9 mouse cellular contexts compared by ENCODE assay signal in the genomic region with DNA sequence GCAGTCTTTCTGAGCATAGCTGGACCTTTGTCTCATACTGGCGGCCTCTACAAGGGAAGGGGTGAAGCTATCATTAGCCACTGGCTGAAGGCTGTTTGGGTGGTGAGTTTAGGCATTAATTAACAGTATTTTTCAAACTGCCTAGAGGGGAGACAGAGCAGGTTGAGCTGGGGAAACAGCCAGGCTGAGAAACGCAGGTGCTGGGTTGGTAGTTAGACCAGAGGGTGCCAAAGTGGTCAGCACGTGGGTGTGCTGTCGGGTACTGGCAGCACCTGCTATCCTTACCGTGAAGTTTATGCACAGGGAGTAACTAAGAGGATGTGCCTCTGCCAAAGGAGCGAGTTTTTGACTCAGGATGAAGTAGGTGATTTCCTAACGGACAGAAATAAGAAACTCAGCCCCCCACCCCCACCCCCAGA. TPM values are rescaled to one million over a fixed set of nuclear protein-coding genes. Genes with fewer than 3 reads are reported as not detected.
DNase-seq lines count a peak whose midpoint lies in the region; ATAC-seq and TF ChIP-seq lines count a peak whose summit lies in the region.
"Had no signal": no experiment of that assay in that cellular context is flagged by ENCODE, and none has a peak within 500 bp of the region (broad histone marks: within the 10 kb centered on the region; RNA-seq: fewer than 3 reads in every experiment).

No protein-coding gene starts in this region.

- no peak for TF ChIP-seq CTCF in heart, postnatal 0 days (IDR thresholded peaks at IDR 0.05; ENCODE audit: low read depth)
- TF ChIP-seq CTCF in stomach, postnatal 0 days (IDR thresholded peaks at IDR 0.05; ENCODE audit: low read depth): no peak

- no peak for ATAC-seq in heart, postnatal 0 days (ENCODE audit: insufficient read depth, low read depth)
- peak; percentile 64 for ATAC-seq in hindbrain, embryonic 15.5 days (ENCODE audit: low FRiP score, low read depth)
- peak; percentile 63 for ATAC-seq in midbrain, embryonic 16.5 days
- no peak for ATAC-seq in stomach, postnatal 0 days (ENCODE audit: low FRiP score, low TSS enrichment)
- no peak for ATAC-seq in CD4-positive, CD25-positive, alpha-beta regulatory T cell, adult 4 months

- no peak overlapping the region for H3K4me2 ChIP-seq in heart, postnatal 0 days (ENCODE audit: low read depth, low read length)
- no peak overlapping the region for H3K4me2 ChIP-seq in hindbrain, embryonic 15.5 days
- no peak overlapping the region for H3K4me2 ChIP-seq in midbrain, embryonic 16.5 days (ENCODE audit: low read length)
- no peak overlapping the region for H3K4me2 ChIP-seq in stomach, postnatal 0 days (replicated peaks; ENCODE audit: low read depth)
- H3K4me2 ChIP-seq: embryonic facial prominence, embryonic 13.5 days had no signal

- no peak for DNase-seq in heart, postnatal 0 days (ENCODE audit: low spot score)
- DNase-seq in heart, adult 8-10 months (ENCODE audit: low spot score): no peak
- DNase-seq in cerebellum, adult 9-11 months: peak; percentile 76
- DNase-seq in stomach, postnatal 0 days (ENCODE audit: low spot score): no peak
- no peak for DNase-seq in spleen, postnatal 14 days (ENCODE audit: low spot score in 2 of 2)

- H3K9me3 ChIP-seq in heart, postnatal 0 days (replicated peaks; ENCODE audit: control insufficient read depth, low read length): no peaks in the 10 kb centered on the region
- no peaks in the 10 kb centered on the region for H3K9me3 ChIP-seq in hindbrain, embryonic 15.5 days
- no peaks in the 10 kb centered on the region for H3K9me3 ChIP-seq in midbrain, embryonic 16.5 days (replicated peaks; ENCODE audit: control insufficient read depth, low read length, poor library complexity, severe bottlenecking)
- H3K9me3 ChIP-seq in stomach, postnatal 0 days (ENCODE audit: control insufficient read depth, low read length): no peaks in the 10 kb centered on the region
- H3K9me3 ChIP-seq: embryonic facial prominence, embryonic 13.5 days had no signal

- 37% methylated on average over 7 of the region's 7 CpGs for WGBS in heart, postnatal 0 days
- WGBS in hindbrain, embryonic 15.5 days: 29% methylated on average over 7 of the region's 7 CpGs
- 55% methylated on average over 7 of the region's 7 CpGs for WGBS in midbrain, embryonic 16.5 days
- 64% methylated on average over 7 of the region's 7 CpGs for WGBS in stomach, postnatal 0 days

- H3K27me3 ChIP-seq in heart, postnatal 0 days (ENCODE audit: control insufficient read depth, insufficient read depth, low read length): no peaks in the 10 kb centered on the region
- H3K27me3 ChIP-seq in hindbrain, embryonic 15.5 days: no peaks in the 10 kb centered on the region
- H3K27me3 ChIP-seq in midbrain, embryonic 16.5 days (ENCODE audit: control insufficient read depth, insufficient read depth, low read depth, low read length): no peaks in the 10 kb centered on the region
- H3K27me3 ChIP-seq in stomach, postnatal 0 days (ENCODE audit: control insufficient read depth, insufficient read depth, low read length): no peaks in the 10 kb centered on the region
- H3K27me3 ChIP-seq: embryonic facial prominence, embryonic 13.5 days had no signal

- no peak overlapping the region for H3K4me3 ChIP-seq in heart, postnatal 0 days (ENCODE audit: low read depth, low read length)
- H3K4me3 ChIP-seq in hindbrain, embryonic 15.5 days: no peak overlapping the region
- no peak overlapping the region for H3K4me3 ChIP-seq in midbrain, embryonic 16.5 days (ENCODE audit: low read depth, low read length)
- no peak overlapping the region for H3K4me3 ChIP-seq in stomach, postnatal 0 days (ENCODE audit: low read depth, low read length)
- H3K4me3 ChIP-seq: embryonic facial prominence, embryonic 13.5 days had no signal

- no peak for TF ChIP-seq EP300 in heart, postnatal 0 days (IDR thresholded peaks at IDR 0.05; ENCODE audit: low read depth)
- TF ChIP-seq EP300 in stomach, postnatal 0 days (optimal IDR thresholded peaks at IDR 0.05): no peak

- 0 out of 2 replicates have a peak overlapping the region, but pooled peaks have one; percentile 1 for H3K27ac ChIP-seq in heart, postnatal 0 days (ENCODE audit: low read depth)
- peak overlapping the region; percentile 11 for H3K27ac ChIP-seq in hindbrain, embryonic 15.5 days (replicated peaks)
- no peak overlapping the region for H3K27ac ChIP-seq in midbrain, embryonic 16.5 days (ENCODE audit: low read length)
- no peak overlapping the region for H3K27ac ChIP-seq in stomach, postnatal 0 days (replicated peaks)

- no peak overlapping the region for H3K9ac ChIP-seq in heart, postnatal 0 days (replicated peaks; ENCODE audit: low read depth, low read length)
- H3K9ac ChIP-seq in hindbrain, embryonic 15.5 days: no peak overlapping the region
- H3K9ac ChIP-seq in midbrain, embryonic 16.5 days (ENCODE audit: low read depth, low read length): no peak overlapping the region
- no peak overlapping the region for H3K9ac ChIP-seq in stomach, postnatal 0 days (ENCODE audit: low read length)
- H3K9ac ChIP-seq: embryonic facial prominence, embryonic 13.5 days had no signal

- peaks cover 40% of the 10 kb centered on the region for H3K4me1 ChIP-seq in heart, postnatal 0 days (ENCODE audit: control insufficient read depth, insufficient read depth)
- peaks cover 17% of the 10 kb centered on the region for H3K4me1 ChIP-seq in hindbrain, embryonic 15.5 days (replicated peaks)
- peaks cover 12% of the 10 kb centered on the region for H3K4me1 ChIP-seq in midbrain, embryonic 16.5 days (ENCODE audit: control insufficient read depth, insufficient read depth, low read length)
- H3K4me1 ChIP-seq in stomach, postnatal 0 days (replicated peaks; ENCODE audit: control insufficient read depth, insufficient read depth): no peaks in the 10 kb centered on the region

- H3K36me3 ChIP-seq in heart, postnatal 0 days (replicated peaks; ENCODE audit: control insufficient read depth, insufficient read depth, low read length): no peaks in the 10 kb centered on the region
- no peaks in the 10 kb centered on the region for H3K36me3 ChIP-seq in hindbrain, embryonic 15.5 days
- no peaks in the 10 kb centered on the region for H3K36me3 ChIP-seq in midbrain, embryonic 16.5 days (ENCODE audit: control insufficient read depth, insufficient read depth, low read length)
- H3K36me3 ChIP-seq in stomach, postnatal 0 days (ENCODE audit: control insufficient read depth, insufficient read depth, low read length): no peaks in the 10 kb centered on the region
- H3K36me3 ChIP-seq: embryonic facial prominence, embryonic 13.5 days had no signal

RNA-seq across cellular contexts. Expression of gene Snx30, which starts 13.4 kb away (rescaled TPM):
- total RNA-seq in heart, postnatal 0 days (2014; rRNA removed; ENCODE audit: low replicate concordance): 3.7 and 4.5 TPM in 2 replicates
- polyA plus RNA-seq in heart, postnatal 0 days (2015; fragmentation: Nextera tagmentation; extraction: Ambion mirVana): 2.9 and 3.3 TPM in 2 replicates
- 1 to 10 TPM; 4.1 to 6.8 (median 5.5) TPM for total RNA-seq in heart, adult 8-10 months (2022)
- 18.3 TPM in 2 replicates for polyA plus RNA-seq in hindbrain, embryonic 15.5 days (2015; fragmentation: Nextera tagmentation; extraction: Ambion mirVana)
- polyA plus RNA-seq in midbrain, embryonic 16.5 days (2015; fragmentation: Nextera tagmentation; extraction: Ambion mirVana): 17.0 and 17.7 TPM in 2 replicates
- polyA plus RNA-seq in stomach, postnatal 0 days (2015; fragmentation: Nextera tagmentation; extraction: Ambion mirVana): 3.0 and 3.5 TPM in 2 replicates
- 1 to 10 TPM; 2.2 to 2.6 TPM for polyA plus RNA-seq in CD4-positive, CD25-positive, alpha-beta regulatory T cell, adult 4 months (2017; shearing (Covaris generic))

RNA-seq across cellular contexts. Expression of gene Inip, which starts 17.7 kb away (rescaled TPM):
- total RNA-seq in heart, postnatal 0 days (2014; rRNA removed; ENCODE audit: low replicate concordance): 10.3 and 17.3 TPM in 2 replicates
- 23.6 and 25.2 TPM in 2 replicates for polyA plus RNA-seq in heart, postnatal 0 days (2015; fragmentation: Nextera tagmentation; extraction: Ambion mirVana)
- 10 to 100 TPM in 2 of 4 experiments, 1 to 10 TPM in 2; 9.4 to 12.3 (median 10.8) TPM for total RNA-seq in heart, adult 8-10 months (2022)
- 53.3 and 53.8 TPM in 2 replicates for polyA plus RNA-seq in hindbrain, embryonic 15.5 days (2015; fragmentation: Nextera tagmentation; extraction: Ambion mirVana)
- polyA plus RNA-seq in midbrain, embryonic 16.5 days (2015; fragmentation: Nextera tagmentation; extraction: Ambion mirVana): 54.3 and 59.0 TPM in 2 replicates
- 22.2 and 23.5 TPM in 2 replicates for polyA plus RNA-seq in stomach, postnatal 0 days (2015; fragmentation: Nextera tagmentation; extraction: Ambion mirVana)
- 10 to 100 TPM; 49.6 to 49.7 TPM for polyA plus RNA-seq in CD4-positive, CD25-positive, alpha-beta regulatory T cell, adult 4 months (2017; shearing (Covaris generic))

Comparison
In these comparisons a context has a peak if more than half of its experiments do, and no peak if none do; other contexts are left out.
1. ATAC-seq: peak in hindbrain, embryonic 15.5 days (single experiment) and midbrain, embryonic 16.5 days (single experiment); none in heart, postnatal 0 days (single experiment), stomach, postnatal 0 days (single experiment) and CD4-positive, CD25-positive, alpha-beta regulatory T cell, adult 4 months (single experiment).
2. H3K27ac ChIP-seq: peak in heart, postnatal 0 days (single experiment) and hindbrain, embryonic 15.5 days (single experiment); none in midbrain, embryonic 16.5 days (single experiment) and stomach, postnatal 0 days (single experiment).